ENCODE assay signal across 33 mouse cellular contexts in genomic region chr11:80449859-80450258, GRCm38 (mm10). TPM values are rescaled to one million over a fixed set of nuclear protein-coding genes. Genes with fewer than 3 reads are reported as not detected.
A peak's percentile ranks its signal among the peaks of the same experiment; 100 is the strongest.
DNase-seq lines count a peak whose midpoint lies in the region; ATAC-seq and TF ChIP-seq lines count a peak whose summit lies in the region.
"Had no signal": no experiment of that assay in that cellular context is flagged by ENCODE, and none has a peak within 500 bp of the region (broad histone marks: within the 10 kb centered on the region; RNA-seq: fewer than 3 reads in every experiment).

No protein-coding gene starts in this region.

- H3K27ac ChIP-seq in intestine, postnatal 0 days (ENCODE audit: low read depth, low read length), result no peak overlapping the region
- no peak overlapping the region for H3K27ac ChIP-seq in intestine, embryonic 15.5 days
- no peak overlapping the region for H3K27ac ChIP-seq in liver, postnatal 0 days (ENCODE audit: low read depth)
- no peak overlapping the region for H3K27ac ChIP-seq in liver, embryonic 11.5 days (ENCODE audit: low read depth, low read length)
- H3K27ac ChIP-seq: forebrain, embryonic 13.5 days; hindbrain, embryonic 14.5 days; limb, embryonic 12.5 days; liver, embryonic 14.5 days; lung, embryonic 15.5 days; macrophage; midbrain, embryonic 15.5 days; neural tube, embryonic 12.5 days had no signal

- H3K4me1 ChIP-seq in intestine, postnatal 0 days (replicated peaks; ENCODE audit: control insufficient read depth, insufficient read depth, low read length), result no peaks in the 10 kb centered on the region
- H3K4me1 ChIP-seq in intestine, embryonic 15.5 days (replicated peaks), result no peaks in the 10 kb centered on the region
- H3K4me1 ChIP-seq in liver, postnatal 0 days (ENCODE audit: insufficient read depth), result peaks cover 3% of the 10 kb centered on the region; the same call in 1 of the 2 replicates
- H3K4me1 ChIP-seq in liver, embryonic 11.5 days (replicated peaks; ENCODE audit: control insufficient read depth, insufficient read depth, low read length), result no peaks in the 10 kb centered on the region
- H3K4me1 ChIP-seq: forebrain, embryonic 13.5 days; heart, embryonic 12.5 days; limb, embryonic 12.5 days; lung, embryonic 15.5 days; midbrain, embryonic 15.5 days; neural tube, embryonic 12.5 days had no signal

- 85% methylated on average over 2 of the region's 2 CpGs for WGBS in intestine, postnatal 0 days
- 86% methylated on average over 2 of the region's 2 CpGs for WGBS in intestine, embryonic 15.5 days
- 82% methylated on average over 2 of the region's 2 CpGs for WGBS in liver, postnatal 0 days (ENCODE audit: insufficient replicate concordance)
- WGBS in liver, embryonic 11.5 days, result 94% methylated on average over 2 of the region's 2 CpGs

- no peaks in the 10 kb centered on the region for H3K9me3 ChIP-seq in intestine, postnatal 0 days (ENCODE audit: control insufficient read depth)
- H3K9me3 ChIP-seq in intestine, embryonic 15.5 days, result no peaks in the 10 kb centered on the region
- H3K9me3 ChIP-seq in liver, postnatal 0 days (ENCODE audit: low read length), result no peaks in the 10 kb centered on the region
- H3K9me3 ChIP-seq in liver, embryonic 11.5 days (ENCODE audit: control insufficient read depth, low read length), result no peaks in the 10 kb centered on the region
- H3K9me3 ChIP-seq: forebrain, embryonic 13.5 days; heart, embryonic 12.5 days; limb, embryonic 12.5 days; lung, embryonic 15.5 days; midbrain, embryonic 15.5 days; neural tube, embryonic 12.5 days had no signal

- H3K4me2 ChIP-seq in intestine, postnatal 0 days (replicated peaks; ENCODE audit: low read depth), result no peak overlapping the region
- H3K4me2 ChIP-seq in intestine, embryonic 15.5 days (replicated peaks), result no peak overlapping the region
- H3K4me2 ChIP-seq in liver, postnatal 0 days (ENCODE audit: low read depth, low read length), result no peak overlapping the region
- no peak overlapping the region for H3K4me2 ChIP-seq in liver, embryonic 11.5 days
- H3K4me2 ChIP-seq: forebrain, embryonic 13.5 days; heart, embryonic 12.5 days; hindbrain, embryonic 14.5 days; limb, embryonic 12.5 days; lung, embryonic 15.5 days; midbrain, embryonic 15.5 days; neural tube, embryonic 12.5 days had no signal

- H3K27me3 ChIP-seq in intestine, postnatal 0 days (replicated peaks; ENCODE audit: control insufficient read depth, insufficient read depth, low read length), result no peaks in the 10 kb centered on the region
- H3K27me3 ChIP-seq in intestine, embryonic 15.5 days (replicated peaks), result no peaks in the 10 kb centered on the region
- no peaks in the 10 kb centered on the region for H3K27me3 ChIP-seq in liver, postnatal 0 days (ENCODE audit: insufficient read depth, low read length)
- no peaks in the 10 kb centered on the region for H3K27me3 ChIP-seq in liver, embryonic 11.5 days (replicated peaks; ENCODE audit: control insufficient read depth, insufficient read depth, low read length)
- H3K27me3 ChIP-seq: forebrain, embryonic 13.5 days; heart, embryonic 12.5 days; limb, embryonic 12.5 days; lung, embryonic 15.5 days; midbrain, embryonic 15.5 days; neural tube, embryonic 12.5 days had no signal

- no peak for ATAC-seq in intestine, postnatal 0 days
- ATAC-seq in intestine, embryonic 15.5 days, result no peak
- ATAC-seq in liver, postnatal 0 days, result no peak
- ATAC-seq in liver, embryonic 11.5 days (replicated peaks; ENCODE audit: low FRiP score), result no peak
- ATAC-seq: activated CD4-positive, CD25-positive, alpha-beta regulatory T cell, adult 4 months; forebrain, embryonic 13.5 days; inflammation-experienced regulatory T-cells, adult 6 months; midbrain, embryonic 15.5 days had no signal

- no peak for DNase-seq in liver, postnatal 0 days
- DNase-seq in liver, embryonic 11.5 days (ENCODE audit: low spot score), result no peak
- DNase-seq in retina, postnatal 1 day, result peak; percentile 12
- no peak for DNase-seq in retina, embryonic 14.5 days (ENCODE audit: low spot score)
- no peak for DNase-seq in spleen, adult 18-20 months
- DNase-seq: adrenal gland, adult 8-10 months; B cell, adult 2 months; cerebellum, adult 11 months; cerebellum, adult 9-10 months; cerebellum, postnatal 36 days; gastrocnemius, postnatal 25 days; heart, adult 11 months; heart, postnatal 4 days; kidney, adult 2 months; kidney, postnatal 36 days; layer of hippocampus, postnatal 36 days; right cerebral cortex, postnatal 14 days; thymus, adult 18-20 months; thymus, postnatal 25 days had no signal

- no peak overlapping the region for H3K9ac ChIP-seq in intestine, postnatal 0 days (ENCODE audit: low read depth, low read length)
- H3K9ac ChIP-seq in intestine, embryonic 15.5 days, result no peak overlapping the region
- H3K9ac ChIP-seq in liver, postnatal 0 days (replicated peaks), result no peak overlapping the region
- no peak overlapping the region for H3K9ac ChIP-seq in liver, embryonic 11.5 days (ENCODE audit: low read depth, low read length)
- H3K9ac ChIP-seq: forebrain, embryonic 13.5 days; heart, embryonic 12.5 days; hindbrain, embryonic 14.5 days; limb, embryonic 12.5 days; liver, embryonic 14.5 days; lung, embryonic 15.5 days; midbrain, embryonic 15.5 days; neural tube, embryonic 12.5 days had no signal

- TF ChIP-seq CTCF in intestine, postnatal 0 days (IDR thresholded peaks at IDR 0.05; ENCODE audit: low read depth), result 0 out of 2 replicates have a peak, but pooled peaks have one; percentile 11
- 0 out of 2 replicates have a peak, but pooled peaks have one; percentile 10 for TF ChIP-seq CTCF in liver, postnatal 0 days (IDR thresholded peaks at IDR 0.05; ENCODE audit: low read depth)

- peaks cover 37% of the 10 kb centered on the region for H3K36me3 ChIP-seq in intestine, postnatal 0 days (ENCODE audit: control insufficient read depth, insufficient read depth)
- H3K36me3 ChIP-seq in intestine, embryonic 15.5 days, result peaks cover 15% of the 10 kb centered on the region
- peaks cover 59% of the 10 kb centered on the region for H3K36me3 ChIP-seq in liver, postnatal 0 days (replicated peaks; ENCODE audit: insufficient read depth, low read length)
- peaks cover 15% of the 10 kb centered on the region; the same call in 1 of the 2 replicates for H3K36me3 ChIP-seq in liver, embryonic 11.5 days (ENCODE audit: control insufficient read depth, insufficient read depth, low read length)

- TF ChIP-seq EP300 in liver, postnatal 0 days (IDR thresholded peaks at IDR 0.05; ENCODE audit: low read depth), result no peak

- H3K4me3 ChIP-seq in intestine, postnatal 0 days (ENCODE audit: low read depth, low read length), result no peak overlapping the region
- no peak overlapping the region for H3K4me3 ChIP-seq in intestine, embryonic 15.5 days (replicated peaks)
- H3K4me3 ChIP-seq in liver, postnatal 0 days (ENCODE audit: low read depth, low read length), result no peak overlapping the region
- H3K4me3 ChIP-seq in liver, embryonic 11.5 days (ENCODE audit: low read depth, low read length), result no peak overlapping the region
- H3K4me3 ChIP-seq: forebrain, embryonic 13.5 days; heart, embryonic 12.5 days; limb, embryonic 12.5 days; lung, embryonic 15.5 days; midbrain, embryonic 15.5 days; myocyte; neural tube, embryonic 12.5 days had no signal

RNA-seq across cellular contexts. Expression of gene Psmd11, which starts 21.4 kb away (rescaled TPM):
- 156 and 171 TPM in 2 replicates for polyA plus RNA-seq in intestine, postnatal 0 days (2015; fragmentation: Nextera tagmentation; extraction: Ambion mirVana)
- 269 and 297 TPM in 2 replicates for polyA plus RNA-seq in intestine, embryonic 15.5 days (2015; fragmentation: Nextera tagmentation; extraction: Ambion mirVana)
- 128 and 143 TPM in 2 replicates for polyA plus RNA-seq in liver, postnatal 0 days (2015; fragmentation: Nextera tagmentation; extraction: Ambion mirVana)
- 256 and 289 TPM in 2 replicates for polyA plus RNA-seq in liver, embryonic 11.5 days (2014; fragmentation: Nextera tagmentation; extraction: Ambion mirVana)

RNA-seq across cellular contexts. Expression of gene Cdk5r1, which starts 27.0 kb away (rescaled TPM):
- 0.61 and 0.64 TPM in 2 replicates for polyA plus RNA-seq in intestine, postnatal 0 days (2015; fragmentation: Nextera tagmentation; extraction: Ambion mirVana)
- 1.4 and 1.8 TPM in 2 replicates for polyA plus RNA-seq in intestine, embryonic 15.5 days (2015; fragmentation: Nextera tagmentation; extraction: Ambion mirVana)
- polyA plus RNA-seq in liver, postnatal 0 days (2015; fragmentation: Nextera tagmentation; extraction: Ambion mirVana), result 0.18 and 0.28 TPM in 2 replicates
- polyA plus RNA-seq in liver, embryonic 11.5 days (2014; fragmentation: Nextera tagmentation; extraction: Ambion mirVana), result 0.68 and 0.77 TPM in 2 replicates
